Mouse (Mus musculus) right cerebral cortex, postnatal 25 days (tissue): Measurements from ENCODE around the gene Tmem37.

Source experiments
- DNase-seq: peaks from one replicate; pipeline ENCODE4 v3.0.0; 2022

The Tmem37 gene

GRCm38 (mm10) chr1:120090880-120091570 lies 17.2 kb upstream of the Tmem37 start:
- no peak for DNase-seq

GRCm38 (mm10) chr1:120089180-120089579 lies 15.3 kb upstream of the Tmem37 start:
- DNase-seq = no peak

GRCm38 (mm10) chr1:120086644-120087043 lies 12.8 kb upstream of the Tmem37 start:
- DNase-seq = no peak

- DNase-seq = no peak
Observed at GRCm38 (mm10) chr1:120085696-120086095, 11.8 kb upstream of the Tmem37 start.

GRCm38 (mm10) chr1:120083921-120084517 lies 10.1 kb upstream of the Tmem37 start:
- DNase-seq = no peak

- DNase-seq = no peak
Observed at GRCm38 (mm10) chr1:120082957-120083585, 9.2 kb upstream of the Tmem37 start.

GRCm38 (mm10) chr1:120080632-120081031 lies 6.8 kb upstream of the Tmem37 start:
- DNase-seq = no peak

GRCm38 (mm10) chr1:120077746-120078410 lies 4.0 kb upstream of the Tmem37 start:
- DNase-seq = no peak

GRCm38 (mm10) chr1:120075507-120075906 lies 1.6 kb upstream of the Tmem37 start:
- no peak for DNase-seq

- no peak for DNase-seq
Observed at GRCm38 (mm10) chr1:120074931-120075330, 1.1 kb upstream of the Tmem37 start.

- DNase-seq = no peak
Observed at GRCm38 (mm10) chr1:120074307-120074702, 431 bp upstream of the Tmem37 start.

GRCm38 (mm10) chr1:120072900-120073299 lies 974 bp downstream of the Tmem37 start:
- DNase-seq = no peak

GRCm38 (mm10) chr1:120071133-120071532 lies 2.7 kb downstream of the Tmem37 start:
- DNase-seq = no peak

- no peak for DNase-seq
Observed at GRCm38 (mm10) chr1:120070168-120070567, 3.7 kb downstream of the Tmem37 start.

- DNase-seq = no peak
Observed at GRCm38 (mm10) chr1:120069120-120069519, 4.8 kb downstream of the Tmem37 start.

GRCm38 (mm10) chr1:120066625-120067024 lies 7.2 kb downstream of the Tmem37 start:
- no peak for DNase-seq

- no peak for DNase-seq
Observed at GRCm38 (mm10) chr1:120066159-120066558, 7.7 kb downstream of the Tmem37 start.

GRCm38 (mm10) chr1:120064036-120064682 lies 9.7 kb downstream of the Tmem37 start:
- DNase-seq = no peak

GRCm38 (mm10) chr1:120062231-120062630 lies 11.6 kb downstream of the Tmem37 start:
- no peak for DNase-seq

GRCm38 (mm10) chr1:120060687-120061086 lies 13.2 kb downstream of the Tmem37 start:
- no peak for DNase-seq

GRCm38 (mm10) chr1:120057674-120058430 lies 16.0 kb downstream of the Tmem37 start:
- no peak for DNase-seq

- no peak for DNase-seq
Observed at GRCm38 (mm10) chr1:120057044-120057443, 16.8 kb downstream of the Tmem37 start.
